Mouse (Mus musculus) cerebellum, adult 2 months (tissue): ENCODE measurements around the gene Tgm5.

Source experiments
- CTCF ChIP-seq: fragments of 200-500 bp; IDR thresholded peaks from 2 replicates; pipeline ENCODE4 v1.5.1; 2011; ENCODE audit warnings: low read depth, mild to moderate bottlenecking, control low read depth, low read length, moderate library complexity, borderline replicate concordance; ENCODE audit not compliant: insufficient read depth
- POLR2A ChIP-seq: fragments of 200-500 bp; IDR thresholded peaks from 2 replicates; pipeline ENCODE4 v1.6.1; 2011; ENCODE audit warnings: low read length, control low read depth, borderline replicate concordance; ENCODE audit not compliant: insufficient read depth

DNA sequence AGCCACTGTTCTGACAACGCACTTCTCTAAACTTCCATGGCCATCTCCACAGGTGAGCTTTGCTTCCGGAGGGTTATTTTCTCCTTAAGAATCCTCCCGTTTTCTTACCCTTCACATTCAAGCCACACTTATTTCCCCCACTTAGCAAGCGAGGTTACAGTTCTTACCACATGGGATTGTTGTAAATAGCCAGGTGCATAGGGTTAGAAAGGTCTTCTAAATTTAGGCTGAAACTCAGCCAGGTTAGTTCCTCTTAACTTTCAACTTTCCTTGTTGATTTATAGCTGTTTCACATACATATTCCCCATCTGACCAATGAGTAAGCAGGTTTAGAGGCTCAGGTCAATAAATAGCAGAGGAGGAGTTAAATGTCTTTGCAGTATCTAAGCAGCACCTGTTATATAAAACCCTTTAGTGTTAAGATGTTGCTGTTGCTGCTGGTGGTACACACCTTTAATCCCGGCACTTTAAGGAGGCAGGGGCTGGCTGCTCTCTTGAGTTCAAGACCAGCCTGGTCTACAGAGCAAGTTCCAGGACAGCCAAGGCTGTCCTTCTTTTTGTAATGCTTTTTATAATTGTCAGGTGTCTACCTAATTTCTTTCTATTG, 76.5 kb downstream of the Tgm5 start:
- TF ChIP-seq CTCF = no peak
- no peak for TF ChIP-seq POLR2A
